Mouse (Mus musculus): ENCODE data around the gene St3gal5.
A peak's percentile ranks its signal among the peaks of the same experiment; 100 is the strongest.

GRCm38 (mm10) chr6:72164321-72165275 lies 67.2 kb downstream of the St3gal5 start:
- TF ChIP-seq CTCF (IDR thresholded peaks at IDR 0.05; ENCODE audit: control insufficient read depth, insufficient read depth, insufficient replicate concordance, low read depth, low read length) (peak; percentile 97), POLR2A (IDR thresholded peaks at IDR 0.05; ENCODE audit: control insufficient read depth, low read depth, low read length) (no peak)
